Mouse (Mus musculus): ENCODE data around the gene Zfp78. TPM values are rescaled to one million over a fixed set of nuclear protein-coding genes. Genes with fewer than 3 reads are reported as not detected.
A peak's percentile ranks its signal among the peaks of the same experiment; 100 is the strongest.
"Not testable (repeated sequence)": the region's sequence is repeated elsewhere in the genome, so short reads cannot be mapped to it uniquely, and the experiment has no call there.

Gene Zfp78
- total RNA-seq, 2 experiments from 2014 or later = 4.7 to 5.0 TPM

DNA sequence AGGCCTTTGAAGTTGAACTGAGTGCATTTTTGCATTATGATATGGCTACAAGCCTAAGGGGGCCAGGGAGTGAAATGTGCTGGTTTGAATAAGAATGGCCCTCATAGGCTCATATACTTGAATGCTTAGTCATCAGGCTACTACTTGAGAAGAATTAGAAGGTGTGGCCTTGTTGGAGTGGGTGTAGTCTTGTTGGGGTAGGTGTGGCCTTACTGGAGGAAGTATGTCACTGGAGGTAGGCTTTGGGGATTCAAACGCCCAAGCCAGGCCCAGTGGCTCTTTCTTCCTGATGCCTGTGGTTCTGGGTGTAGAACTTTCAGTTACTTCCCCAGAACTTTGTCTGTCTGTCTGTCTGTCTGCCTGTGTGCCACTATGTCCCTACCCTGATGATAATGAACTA, 1.7 kb downstream of the Zfp78 start:
- DNase-seq (ENCODE audit: low spot score in 2 of 2) = no peak
- no peak for TF ChIP-seq CTCF (conservative IDR thresholded peaks at IDR 0.05)
- no peak overlapping the region for H3K4me3 ChIP-seq
- H3K27ac ChIP-seq = no peak overlapping the region

DNA sequence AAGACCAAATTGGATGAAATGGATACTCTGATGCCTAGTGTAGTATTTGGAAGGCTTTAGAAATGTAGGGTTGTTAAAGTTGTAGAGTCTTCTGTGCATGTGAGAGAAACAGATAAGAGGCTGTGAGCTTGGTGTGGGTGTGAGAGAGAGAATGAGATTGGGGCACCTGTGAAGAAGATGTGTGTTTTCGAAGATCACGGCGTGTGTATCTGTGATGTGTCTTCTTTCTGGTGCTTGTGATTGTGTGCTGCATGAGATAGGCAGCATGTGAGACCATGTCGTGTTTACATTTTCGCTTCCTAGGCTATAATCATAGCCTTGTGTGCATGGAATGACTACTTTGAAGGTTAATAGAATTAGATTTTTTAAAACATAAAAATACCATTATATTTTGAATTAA, 4.1 kb downstream of the Zfp78 start:
- TF ChIP-seq CTCF (conservative IDR thresholded peaks at IDR 0.05) = no peak
- Histone ChIP-seq H3K4me3 (no peak overlapping the region), H3K27ac (no peak overlapping the region)
- no peak for DNase-seq (ENCODE audit: low spot score in 2 of 2)

DNA sequence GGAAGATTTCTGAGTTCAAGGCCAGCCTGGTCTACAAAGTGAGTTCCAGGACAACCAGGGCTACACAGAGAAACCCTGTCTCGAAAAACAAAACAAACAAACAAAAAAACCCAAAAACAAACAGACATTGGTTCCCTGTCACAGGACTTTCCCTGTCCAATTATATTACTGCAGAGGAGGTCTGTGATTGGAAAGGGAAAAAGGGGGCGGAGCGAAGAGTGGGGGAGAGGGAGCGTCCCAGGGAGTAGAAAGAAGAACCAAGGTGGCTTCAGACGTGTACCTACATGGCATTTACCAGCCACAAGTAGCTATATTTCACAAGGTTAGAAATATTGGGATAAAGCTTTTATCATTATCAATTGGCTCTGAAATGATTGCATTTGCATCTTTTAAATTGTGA, 5.1 kb downstream of the Zfp78 start:
- not testable (repeated sequence) for H3K4me3 ChIP-seq; DNase-seq (ENCODE audit: low spot score in 2 of 2); H3K27ac ChIP-seq

DNA sequence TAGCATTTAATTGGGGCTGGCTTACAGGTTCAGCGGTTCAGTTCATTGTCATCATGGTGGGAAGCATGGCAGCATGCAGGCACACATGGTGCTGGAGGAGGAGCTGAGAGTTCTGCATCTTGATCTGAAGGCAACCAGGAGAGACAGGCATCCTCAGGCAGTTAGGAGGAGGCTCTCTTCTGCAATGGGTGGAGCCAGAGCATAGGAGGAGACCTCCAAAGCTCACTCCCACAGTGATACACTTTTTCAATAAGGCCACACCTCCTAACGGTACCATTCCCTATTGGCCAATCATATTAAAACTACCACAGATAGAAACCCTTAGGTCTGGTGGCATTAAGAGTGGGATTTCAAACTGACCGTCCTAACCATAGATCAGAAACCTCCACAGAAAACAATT, 6.4 kb downstream of the Zfp78 start:
- TF ChIP-seq CTCF (conservative IDR thresholded peaks at IDR 0.05) = no peak
- H3K4me3 ChIP-seq = no peak overlapping the region
- H3K27ac ChIP-seq = no peak overlapping the region
- DNase-seq (ENCODE audit: low spot score in 2 of 2) = no peak

DNA sequence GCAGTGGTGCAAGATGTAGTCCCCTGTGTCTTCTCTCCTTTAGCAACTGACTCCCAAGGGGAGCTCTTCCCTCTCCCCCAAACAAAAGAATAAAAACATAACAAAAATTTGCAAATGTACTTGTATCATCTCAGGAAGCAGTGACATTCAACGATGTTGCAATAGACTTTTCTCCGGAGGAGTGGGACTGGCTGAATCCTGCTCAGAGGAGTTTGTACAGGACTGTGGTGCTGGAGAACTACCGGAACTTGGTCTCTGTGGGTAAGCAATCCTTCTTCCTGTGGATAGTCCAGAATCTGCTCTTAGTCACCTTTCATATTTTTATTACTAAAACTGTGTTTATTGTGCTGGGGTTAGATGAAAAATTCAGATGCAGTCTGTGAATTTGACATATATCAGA, 9.9 kb downstream of the Zfp78 start:
- H3K4me3 ChIP-seq = no peak overlapping the region
- TF ChIP-seq CTCF (conservative IDR thresholded peaks at IDR 0.05) = no peak
- no peak for DNase-seq (ENCODE audit: low spot score in 2 of 2)
- H3K27ac ChIP-seq = no peak overlapping the region

DNA sequence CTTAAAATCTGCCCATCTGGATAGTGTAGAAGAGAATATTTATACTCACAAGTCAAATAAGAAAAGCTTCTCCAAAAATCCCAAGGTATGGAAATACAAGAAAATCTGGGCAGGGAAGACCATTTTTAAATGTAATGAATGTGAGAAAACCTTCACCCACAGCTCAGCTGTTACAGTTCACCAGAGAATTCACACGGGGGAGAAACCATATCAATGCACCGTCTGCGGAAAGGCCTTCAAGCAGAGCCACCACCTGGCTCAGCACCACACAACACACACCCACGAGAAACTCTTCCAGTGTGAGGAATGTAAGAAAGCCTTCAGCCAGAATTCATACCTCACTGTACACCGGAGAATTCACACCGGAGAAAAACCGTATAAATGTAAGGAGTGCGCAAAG, 15.4 kb downstream of the Zfp78 start:
- no peak overlapping the region for H3K4me3 ChIP-seq
- peak; percentile 55 to 63 for DNase-seq (ENCODE audit: low spot score in 2 of 2)
- H3K27ac ChIP-seq = peak overlapping the region; percentile 4; the same call in 1 of the 2 replicates
- TF ChIP-seq CTCF (conservative IDR thresholded peaks at IDR 0.05) = no peak

DNA sequence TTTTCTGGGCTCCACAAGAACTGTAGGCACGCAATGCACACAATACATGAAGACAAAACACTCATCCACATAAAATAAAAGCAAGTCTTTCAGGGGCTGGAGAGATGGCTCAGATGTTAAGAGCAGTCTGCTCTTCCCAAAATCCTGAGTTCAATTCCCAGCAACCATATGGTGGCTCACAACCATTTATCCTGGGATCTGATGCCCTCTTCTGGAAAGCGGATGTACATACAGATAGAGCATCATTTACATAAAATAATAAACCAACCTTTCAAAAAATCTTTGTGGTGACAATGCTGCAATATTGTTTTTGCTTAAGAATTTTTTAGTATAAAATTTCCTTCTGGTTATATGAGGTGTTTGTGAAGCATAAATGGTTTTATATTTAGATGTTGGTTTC, 18.4 kb downstream of the Zfp78 start:
- peak; percentile 54 for TF ChIP-seq CTCF (conservative IDR thresholded peaks at IDR 0.05)
- no peak for DNase-seq (ENCODE audit: low spot score in 2 of 2)
- Histone ChIP-seq H3K4me3 (no peak overlapping the region), H3K27ac (no peak overlapping the region)

DNA sequence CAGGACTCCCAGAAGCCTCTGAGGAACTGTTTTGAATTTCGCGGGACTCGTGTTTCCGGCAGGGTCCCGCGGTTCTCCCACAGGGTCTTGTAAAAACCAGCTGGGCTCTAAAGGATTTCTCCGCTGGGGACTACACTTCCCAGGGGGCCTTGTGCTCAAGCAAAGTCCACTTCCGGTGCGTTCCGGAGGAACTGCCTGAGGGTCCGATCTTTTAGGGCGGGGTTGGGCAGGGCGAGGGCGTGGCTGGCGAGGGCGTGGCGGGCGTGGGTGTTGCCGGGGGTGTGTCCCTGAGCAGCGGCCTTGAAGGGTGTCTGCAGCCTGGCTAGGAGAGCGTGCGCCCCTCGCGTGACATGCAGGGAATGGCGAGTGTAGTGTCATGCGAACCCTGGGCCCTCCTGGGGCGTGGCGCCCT, 20.0 kb downstream of the Zfp78 start, which contains the start of gene Zfp28:
Gene Zfp28 (plus strand): TSS at position 252 of the 412 bp plus-strand sequence.
- H3K4me3 ChIP-seq = peak within 1 kb of the TSS; percentile 84
- peak; percentile 92 to 93 for DNase-seq (ENCODE audit: low spot score in 2 of 2)
- H3K27ac ChIP-seq = peak within 1 kb of the TSS; percentile 28; the same call in 1 of the 2 replicates
- no peak for TF ChIP-seq CTCF (conservative IDR thresholded peaks at IDR 0.05)

DNA sequence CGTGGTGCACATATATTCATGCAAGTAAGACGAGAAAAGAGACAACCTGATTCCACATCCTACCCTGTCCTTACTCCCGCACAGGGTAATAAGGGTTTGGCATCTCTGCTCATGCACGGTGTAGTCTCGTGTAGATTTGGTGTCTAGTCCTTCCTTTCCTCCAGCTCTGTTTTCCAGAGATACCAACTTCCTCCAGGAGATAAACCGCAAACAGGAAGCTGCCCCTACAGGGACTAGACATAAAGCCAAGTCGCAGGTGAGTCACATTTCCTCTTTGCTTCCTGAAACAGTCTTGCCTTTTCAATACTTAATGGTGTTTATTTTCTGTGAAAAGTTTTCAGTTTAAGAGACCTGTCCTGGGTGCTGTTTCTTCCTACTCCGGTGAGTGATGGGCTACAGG, 20.9 kb downstream of the Zfp78 start:
- peak overlapping the region; percentile 84 for H3K4me3 ChIP-seq
- no peak for DNase-seq (ENCODE audit: low spot score in 2 of 2)
- no peak for TF ChIP-seq CTCF (conservative IDR thresholded peaks at IDR 0.05)
- no peak overlapping the region for H3K27ac ChIP-seq

DNA sequence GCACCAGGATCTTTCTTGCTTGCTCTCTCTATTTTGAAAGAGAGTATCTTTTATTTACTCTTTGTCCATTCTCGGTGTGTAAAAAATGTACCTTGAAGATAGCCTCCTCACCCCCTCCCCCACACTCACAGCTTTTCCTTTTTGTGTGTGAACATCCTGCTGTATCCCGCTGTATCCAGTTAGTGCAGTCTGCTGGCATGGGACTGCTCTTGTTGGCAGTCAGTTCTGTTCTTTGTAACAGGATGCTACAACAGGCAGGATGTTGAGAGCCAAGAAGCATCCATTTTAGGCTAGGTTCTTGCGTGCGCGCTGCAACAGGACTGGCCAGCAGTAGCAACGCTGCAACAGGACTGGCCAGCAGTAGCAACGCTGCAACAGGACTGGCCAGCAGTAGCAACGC, 23.9 kb downstream of the Zfp78 start:
- TF ChIP-seq CTCF (conservative IDR thresholded peaks at IDR 0.05) = no peak
- DNase-seq (ENCODE audit: low spot score in 2 of 2) = peak; percentile 40 to 64
- Histone ChIP-seq H3K27ac (peak overlapping the region; percentile 51; the same call in 1 of the 2 replicates), H3K4me3 (no peak overlapping the region)

DNA sequence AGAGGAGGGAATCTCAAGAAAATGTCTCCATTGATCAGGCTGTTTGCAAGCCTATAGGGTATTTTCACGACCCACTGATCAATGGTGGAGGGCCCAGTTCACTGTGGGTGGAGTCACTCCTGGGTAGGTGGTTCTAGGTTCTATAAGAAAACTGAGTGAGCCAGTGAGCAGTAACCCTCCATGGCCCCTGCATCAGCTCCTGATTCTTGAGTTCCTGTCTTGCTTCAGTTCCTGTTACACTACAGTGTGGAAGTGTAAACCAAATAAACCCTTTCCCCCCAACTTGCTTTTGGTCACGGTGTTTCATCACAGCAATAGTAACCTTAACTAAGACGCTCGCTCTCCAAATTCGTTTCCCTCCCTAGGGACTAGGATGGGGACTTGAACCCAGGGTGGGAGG, 25.9 kb downstream of the Zfp78 start:
- DNase-seq (ENCODE audit: low spot score in 2 of 2) = no peak
- Histone ChIP-seq H3K27ac (no peak overlapping the region), H3K4me3 (no peak overlapping the region)
- TF ChIP-seq CTCF (conservative IDR thresholded peaks at IDR 0.05) = no peak

DNA sequence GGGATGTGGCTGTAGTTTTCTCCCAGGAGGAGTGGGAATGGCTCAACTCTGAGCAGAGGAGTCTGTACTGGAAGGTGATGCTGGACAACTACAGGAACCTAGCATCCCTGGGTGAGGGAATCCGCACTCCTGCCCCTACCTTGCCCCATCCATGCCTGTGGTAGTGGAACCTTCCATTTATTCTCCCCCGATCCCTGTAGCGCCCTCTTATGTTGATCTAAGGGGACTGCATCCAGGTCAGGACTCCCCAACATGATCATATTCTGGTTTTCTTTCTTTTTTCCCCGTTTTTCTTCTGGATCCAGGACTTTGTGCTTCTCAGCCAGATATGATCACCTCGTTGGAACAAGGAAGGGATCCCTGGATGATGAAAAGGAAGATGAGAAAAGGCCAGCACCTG, 26.4 kb downstream of the Zfp78 start:
- Histone ChIP-seq H3K27ac (no peak overlapping the region), H3K4me3 (no peak overlapping the region)
- no peak for DNase-seq (ENCODE audit: low spot score in 2 of 2)
- peak; percentile 33 for TF ChIP-seq CTCF (conservative IDR thresholded peaks at IDR 0.05)

DNA sequence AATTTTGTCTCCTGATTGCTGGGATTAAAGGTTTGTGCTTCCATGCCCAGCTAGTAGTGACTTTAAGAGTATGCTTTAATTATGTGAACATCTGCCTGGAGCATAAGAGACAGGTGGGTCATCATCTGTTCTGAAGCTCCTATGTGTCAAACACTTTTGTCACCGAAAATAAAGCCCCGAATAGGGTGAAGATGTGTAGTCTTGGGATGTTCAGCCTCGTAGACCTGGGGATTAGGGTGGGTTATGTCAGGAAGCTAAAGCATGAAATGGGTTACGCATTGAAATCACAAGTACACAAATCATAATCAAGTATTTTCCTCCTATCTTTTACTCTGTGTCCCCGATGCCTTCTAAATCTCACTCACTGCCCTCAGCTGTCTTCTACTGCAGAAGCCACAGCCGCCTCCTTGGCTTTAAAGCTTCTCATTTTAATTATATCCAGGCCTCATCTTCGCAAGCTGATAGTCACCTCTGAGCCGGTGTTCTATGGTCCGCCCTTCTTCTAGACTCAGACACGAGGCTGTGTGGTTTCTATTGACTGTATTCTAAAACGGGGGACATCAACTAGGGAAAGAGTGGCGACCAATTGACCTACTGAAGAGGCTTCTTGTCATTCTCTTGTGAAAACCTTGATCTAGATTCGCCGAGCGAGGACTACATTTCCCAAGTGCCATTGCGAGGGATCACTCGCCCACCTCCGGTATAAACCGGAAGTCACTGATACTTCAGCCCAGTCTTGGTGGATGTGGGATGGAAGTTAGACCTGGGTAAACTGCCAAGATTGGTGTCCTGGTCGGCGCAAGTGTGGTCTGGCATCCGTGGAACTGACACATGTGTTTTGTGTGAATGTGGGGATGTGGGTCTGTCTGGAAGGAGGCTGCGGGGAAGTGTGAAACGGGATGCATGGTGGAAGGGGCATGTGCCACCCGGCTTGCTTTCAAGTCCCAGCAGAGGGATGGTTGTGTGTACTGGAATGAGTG, 35.2 kb downstream of the Zfp78 start, which contains the start of gene Smim17:
Gene Smim17 (plus strand): TSS at position 720 of the 980 bp plus-strand sequence.
- TF ChIP-seq CTCF (conservative IDR thresholded peaks at IDR 0.05) = no peak
- Histone ChIP-seq H3K4me3 (peak within 1 kb of the TSS; percentile 72), H3K27ac (peak within 1 kb of the TSS; percentile 81)
- DNase-seq (ENCODE audit: low spot score in 2 of 2) = peak; percentile 73 to 78

DNA sequence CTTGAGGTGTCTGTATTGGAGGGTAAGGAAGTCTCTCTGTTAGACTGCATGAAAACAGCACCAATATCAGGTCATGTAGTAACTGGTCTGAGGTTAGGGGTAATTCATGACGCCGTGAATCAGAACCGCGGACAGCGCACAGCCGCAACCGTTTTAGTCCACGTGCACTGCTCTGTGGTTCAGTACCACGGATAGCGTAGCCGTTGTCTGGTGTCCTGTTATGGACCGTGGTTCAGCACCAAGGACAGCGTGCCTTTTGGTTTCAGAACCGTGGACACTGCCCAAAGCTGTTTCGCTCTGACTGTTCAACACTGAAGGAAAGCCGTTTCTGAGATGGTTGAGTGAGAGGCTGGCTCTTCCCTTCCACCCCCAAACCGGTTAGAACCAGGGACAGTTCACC, 47.0 kb downstream of the Zfp78 start, which contains the start of gene Gm20715:
Gene Gm20715 (plus strand): TSS at position 235 of the 400 bp plus-strand sequence.
- no peak for TF ChIP-seq CTCF (conservative IDR thresholded peaks at IDR 0.05)
- DNase-seq (ENCODE audit: low spot score in 2 of 2) = peak; percentile 63 to 74
- H3K4me3 ChIP-seq = no peak within 1 kb of the TSS
- H3K27ac ChIP-seq = no peak within 1 kb of the TSS

All from layer of hippocampus, adult 2 months (tissue).